Mouse (Mus musculus) cortical plate, adult 2 months (tissue): ENCODE data around the gene Swi5. TPM values are rescaled to one million over a fixed set of nuclear protein-coding genes. Genes with fewer than 3 reads are reported as not detected.
A peak's percentile ranks its signal among the peaks of the same experiment; 100 is the strongest.

Source experiments
- H3K27ac ChIP-seq: fragments of 200-500 bp; 2 replicates; pipeline ENCODE4 v1.5.1; 2012; ENCODE audit warnings: low read length, control low read depth, inconsistent platforms; ENCODE audit not compliant: insufficient read depth
- H3K4me1 ChIP-seq: fragments of 200-500 bp; 2 replicates; pipeline ENCODE4 v1.6.1; 2011; ENCODE audit warnings: low read length; ENCODE audit not compliant: control insufficient read depth, insufficient read depth
- H3K4me3 ChIP-seq: fragments of 200-500 bp; 2 replicates; pipeline ENCODE4 v1.5.1; 2011; ENCODE audit warnings: mild to moderate bottlenecking, low read length, control low read depth; ENCODE audit not compliant: insufficient read depth
- CTCF ChIP-seq: fragments of 200-500 bp; IDR thresholded peaks from 2 replicates; pipeline ENCODE4 v1.5.1; 2011; ENCODE audit warnings: mild to moderate bottlenecking, control low read depth, low read length; ENCODE audit not compliant: insufficient read depth; ENCODE audit errors: extremely low read depth
- POLR2A ChIP-seq: fragments of 200-500 bp; IDR thresholded peaks from 2 replicates; pipeline ENCODE4 v1.6.1; 2011; ENCODE audit warnings: mild to moderate bottlenecking, low read length, control low read depth; ENCODE audit not compliant: insufficient read depth; ENCODE audit errors: extremely low read depth
- polyA plus RNA-seq: library from polyadenylated mRNA; depleted of rRNA; stranded (reverse); fragments of >200 nt; gene quantifications from 2 replicates; pipeline ENCODE4 v1.2.3, GENCODE M21; 2012

Gene Swi5
- polyA plus RNA-seq, 1 experiment: 268 TPM

DNA sequence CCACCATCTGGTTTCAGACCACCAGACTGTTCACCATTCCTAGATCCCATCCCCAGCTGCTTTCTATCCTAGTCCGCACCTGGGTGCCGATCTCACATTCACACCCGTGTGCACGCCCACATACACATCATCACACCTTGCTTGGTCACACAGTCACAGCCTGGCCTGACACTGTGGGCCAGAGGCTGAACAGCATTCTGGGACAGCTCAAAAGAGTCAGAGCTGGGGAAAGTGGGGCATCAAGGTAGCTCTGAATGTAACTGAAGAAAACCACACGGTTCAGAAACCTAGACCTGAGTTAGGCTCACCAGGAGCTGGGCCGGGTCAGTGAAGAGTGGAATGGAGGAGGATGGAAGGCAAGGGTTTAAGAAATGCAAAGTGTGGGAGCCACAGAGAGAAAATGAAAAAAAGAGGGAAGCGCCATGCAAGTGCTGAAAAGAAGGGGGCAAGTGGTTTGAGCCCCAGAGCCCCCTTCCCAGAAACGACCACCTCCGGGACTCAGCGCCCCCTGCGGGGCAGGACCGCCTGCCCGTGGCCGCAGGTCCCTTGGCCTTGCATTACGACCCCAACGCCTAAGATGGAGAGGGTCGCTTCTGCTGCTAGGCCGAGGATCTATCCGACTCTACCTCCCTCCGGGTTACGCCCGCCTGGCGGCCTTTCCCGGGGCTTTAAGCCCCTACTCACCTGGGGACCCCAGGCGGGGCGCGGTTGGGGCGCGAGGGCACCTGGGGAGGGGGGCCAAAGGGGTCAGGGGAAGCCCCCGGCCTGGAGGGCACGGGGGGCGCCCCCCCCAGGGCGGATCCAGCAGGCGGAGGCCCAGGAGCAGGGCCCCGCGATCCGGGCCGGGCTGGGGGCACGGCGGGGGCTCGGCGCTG, 23.8 kb upstream of the Swi5 start:
- Histone ChIP-seq H3K27ac (peak overlapping the region; percentile 0; the same call in 1 of the 2 replicates), H3K4me1 (peaks cover 2% of the 10 kb centered on the region; the same call in 1 of the 2 replicates), H3K4me3 (no peak overlapping the region)
- TF ChIP-seq CTCF (no peak), POLR2A (no peak)

DNA sequence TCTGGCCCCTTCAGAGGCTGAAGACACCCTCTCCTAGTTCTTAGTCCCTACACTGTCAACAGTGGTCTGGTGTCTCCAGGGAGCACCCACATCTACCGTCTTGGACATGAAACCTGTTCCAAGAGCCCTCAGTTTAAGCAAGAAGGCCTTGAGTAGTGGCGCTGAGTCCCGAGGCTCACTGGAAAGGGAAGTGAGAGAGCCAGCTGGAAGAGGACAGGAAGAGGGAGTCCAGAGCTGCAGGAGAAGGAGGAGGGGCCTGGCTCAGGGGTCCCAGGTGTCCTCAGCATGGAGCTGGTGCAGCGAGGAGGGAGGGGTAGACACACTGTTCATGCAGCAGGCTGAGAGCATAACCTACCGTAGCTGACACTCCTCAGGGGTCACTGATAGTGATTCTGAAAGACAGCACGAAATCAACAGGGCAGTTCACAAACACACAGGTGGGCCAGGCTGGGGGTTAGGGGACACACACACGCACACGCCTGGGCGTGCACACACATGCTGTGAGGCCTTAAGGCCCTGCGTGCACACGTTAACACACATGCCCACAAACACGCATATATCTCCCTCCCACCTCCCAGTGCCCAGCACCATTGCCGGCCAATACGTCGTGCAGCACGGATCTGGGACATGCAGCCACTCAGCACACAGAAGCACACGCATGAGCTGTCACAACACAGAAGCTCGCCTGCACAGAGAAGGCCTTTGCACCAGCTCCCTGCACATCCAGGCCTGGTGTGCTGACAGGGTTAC, 22.4 kb upstream of the Swi5 start:
- Histone ChIP-seq H3K4me3 (no peak overlapping the region), H3K4me1 (peaks cover 2% of the 10 kb centered on the region; the same call in 1 of the 2 replicates), H3K27ac (no peak overlapping the region)
- TF ChIP-seq CTCF (no peak), POLR2A (no peak)

DNA sequence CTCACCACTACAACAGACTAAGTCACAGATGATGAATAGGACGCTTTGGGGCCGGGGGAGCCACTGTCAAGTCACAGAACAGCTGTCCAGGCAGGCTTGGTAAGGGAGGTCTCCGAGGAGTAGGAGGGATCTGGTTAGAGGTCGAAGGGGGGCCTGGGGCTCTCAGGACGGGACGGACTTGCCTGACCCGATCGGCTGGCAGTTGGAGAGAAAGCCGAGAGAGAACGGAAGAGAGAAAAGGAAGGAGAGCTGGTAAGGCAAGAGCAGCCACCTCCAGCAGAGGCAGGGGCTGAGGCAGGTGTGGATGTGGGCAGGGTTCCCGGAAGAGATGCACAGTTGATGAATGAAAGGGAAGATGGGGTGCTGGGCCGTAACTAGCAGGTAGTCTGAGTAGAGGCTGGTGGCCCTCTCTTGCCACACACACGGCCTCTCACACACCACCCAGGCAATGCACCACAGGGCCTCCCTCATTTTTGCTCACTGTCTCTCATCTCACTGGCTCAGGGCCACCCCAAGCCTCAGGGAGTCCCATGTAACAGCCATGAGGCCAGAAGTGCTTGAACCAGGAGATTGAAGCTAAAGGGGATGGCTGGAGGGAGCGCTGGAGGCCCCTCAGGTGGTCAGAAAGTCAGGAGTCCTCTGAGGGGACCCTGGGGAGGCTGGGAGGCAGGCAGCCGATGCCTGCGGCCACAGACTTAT, 21.1 kb upstream of the Swi5 start:
- Histone ChIP-seq H3K27ac (no peak overlapping the region), H3K4me1 (peaks cover 2% of the 10 kb centered on the region; the same call in 1 of the 2 replicates), H3K4me3 (no peak overlapping the region)
- TF ChIP-seq POLR2A: peak; percentile 41; the same call in 1 of the 2 replicates
- no peak for TF ChIP-seq CTCF

DNA sequence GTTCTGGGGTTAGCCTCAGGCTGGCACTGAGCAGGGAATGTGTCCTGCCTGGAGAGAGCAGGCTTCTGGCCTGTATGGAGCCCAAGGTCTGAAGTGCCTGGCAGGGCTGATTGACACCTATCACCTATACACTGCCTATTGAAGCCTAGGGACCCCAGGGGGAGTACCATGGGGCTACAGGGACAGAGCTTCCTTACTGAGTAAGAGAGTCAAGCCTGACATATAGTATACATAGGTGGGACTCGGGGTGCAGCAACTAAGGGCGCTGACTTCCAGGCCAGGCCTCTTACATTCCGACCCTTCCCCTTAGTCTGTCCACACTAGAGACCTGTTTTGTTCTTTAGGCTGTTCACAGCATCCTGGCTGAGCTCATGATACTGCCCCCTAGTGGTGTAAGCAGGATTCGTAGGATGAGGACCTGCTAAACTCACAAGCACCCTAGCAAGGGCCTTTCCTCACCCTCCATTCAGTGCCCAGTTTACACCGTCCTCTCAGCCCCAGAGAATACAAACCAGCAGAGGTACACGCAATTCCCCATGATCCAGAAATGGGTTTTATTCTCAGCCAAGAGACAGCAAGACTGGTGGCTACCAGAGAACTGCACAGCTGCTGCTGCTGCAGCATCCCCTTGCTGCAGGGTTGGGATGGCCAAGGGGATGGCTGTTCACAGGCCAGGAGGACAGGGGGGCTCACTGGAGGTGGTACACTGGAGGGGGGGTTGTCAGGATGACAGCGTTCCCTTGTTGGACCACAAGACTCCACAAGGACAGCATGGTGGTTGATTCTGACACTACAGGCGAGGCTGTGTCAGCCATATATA, 20.3 kb upstream of the Swi5 start:
- peaks cover 2% of the 10 kb centered on the region; the same call in 1 of the 2 replicates for H3K4me1 ChIP-seq
- no peak overlapping the region for H3K27ac ChIP-seq
- H3K4me3 ChIP-seq: no peak overlapping the region
- TF ChIP-seq POLR2A (peak; percentile 15; the same call in 1 of the 2 replicates), CTCF (peak; percentile 88)

DNA sequence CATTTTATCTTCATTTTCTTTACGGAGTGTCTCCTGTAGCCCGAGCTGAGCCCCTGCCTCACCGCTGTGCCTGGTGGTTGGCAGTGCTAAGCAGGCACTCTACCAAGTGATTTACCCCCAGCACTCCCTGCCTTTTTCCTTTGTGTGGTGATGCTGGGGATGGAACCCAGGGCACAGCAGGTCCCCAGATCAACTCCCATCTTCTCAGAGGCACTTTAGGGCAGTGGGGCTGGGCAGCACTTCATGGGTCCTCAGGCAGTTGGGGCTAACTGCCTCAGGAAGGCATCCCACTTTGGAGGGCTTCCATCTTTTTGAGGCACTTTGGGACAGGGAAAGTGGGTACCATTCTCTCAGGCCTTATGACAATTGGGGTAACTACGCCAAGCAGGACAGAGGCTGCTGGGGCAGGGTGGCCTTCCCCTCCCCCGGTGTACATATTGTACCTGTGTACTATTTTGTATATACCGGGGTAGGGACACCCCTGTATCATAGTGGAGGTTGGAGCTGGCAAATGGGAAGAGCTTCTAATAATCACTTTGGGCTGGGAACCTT, 19.4 kb upstream of the Swi5 start:
- TF ChIP-seq POLR2A (no peak; the same call in 1 of the 2 replicates), CTCF (no peak)
- Histone ChIP-seq H3K4me3 (no peak overlapping the region), H3K27ac (no peak overlapping the region), H3K4me1 (peaks cover 2% of the 10 kb centered on the region; the same call in 1 of the 2 replicates)

DNA sequence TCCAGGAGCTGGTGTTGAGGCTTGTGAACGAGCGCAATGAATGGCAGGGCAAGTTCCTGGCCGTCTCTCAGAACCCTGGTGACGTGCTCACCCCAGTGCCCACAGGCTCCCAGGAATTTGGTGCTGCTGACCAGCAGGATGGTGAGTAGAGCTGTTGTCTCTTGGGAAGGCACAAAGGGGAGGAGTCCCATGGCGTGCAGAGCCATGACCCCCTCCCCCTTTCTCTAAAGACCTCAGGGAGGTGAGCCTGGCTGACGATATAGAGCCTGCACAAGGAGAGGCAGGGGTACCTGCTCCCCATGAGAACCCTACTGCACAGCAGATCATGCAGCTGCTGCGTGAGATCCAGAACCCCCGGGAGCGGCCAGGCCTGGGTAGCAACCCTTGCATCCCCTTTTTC, 18.3 kb upstream of the Swi5 start:
- Histone ChIP-seq H3K27ac (no peak overlapping the region), H3K4me3 (no peak overlapping the region), H3K4me1 (no peaks in the 10 kb centered on the region)
- TF ChIP-seq POLR2A (no peak), CTCF (no peak)

DNA sequence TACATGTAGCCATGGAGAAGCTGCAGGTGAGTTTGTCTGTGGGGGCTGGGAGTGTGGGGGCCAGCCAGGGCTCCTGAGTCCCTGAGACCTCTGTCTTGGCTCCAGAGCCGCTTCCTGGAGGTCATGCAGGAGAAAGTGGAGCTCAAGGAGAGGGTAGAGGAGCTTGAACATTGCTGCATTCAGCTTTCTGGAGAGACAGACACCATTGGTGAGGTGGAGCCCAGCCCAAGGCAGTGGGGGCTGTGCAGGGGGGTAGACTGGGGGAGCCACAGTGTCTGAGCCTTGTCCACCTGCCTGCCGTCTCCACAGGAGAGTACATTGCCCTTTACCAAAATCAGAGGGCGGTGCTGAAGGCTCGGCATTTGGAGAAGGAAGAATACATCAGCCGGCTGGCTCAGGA, 17.8 kb upstream of the Swi5 start:
- Histone ChIP-seq H3K4me1 (no peaks in the 10 kb centered on the region), H3K4me3 (no peak overlapping the region), H3K27ac (no peak overlapping the region)
- no peak for TF ChIP-seq POLR2A
- no peak for TF ChIP-seq CTCF

DNA sequence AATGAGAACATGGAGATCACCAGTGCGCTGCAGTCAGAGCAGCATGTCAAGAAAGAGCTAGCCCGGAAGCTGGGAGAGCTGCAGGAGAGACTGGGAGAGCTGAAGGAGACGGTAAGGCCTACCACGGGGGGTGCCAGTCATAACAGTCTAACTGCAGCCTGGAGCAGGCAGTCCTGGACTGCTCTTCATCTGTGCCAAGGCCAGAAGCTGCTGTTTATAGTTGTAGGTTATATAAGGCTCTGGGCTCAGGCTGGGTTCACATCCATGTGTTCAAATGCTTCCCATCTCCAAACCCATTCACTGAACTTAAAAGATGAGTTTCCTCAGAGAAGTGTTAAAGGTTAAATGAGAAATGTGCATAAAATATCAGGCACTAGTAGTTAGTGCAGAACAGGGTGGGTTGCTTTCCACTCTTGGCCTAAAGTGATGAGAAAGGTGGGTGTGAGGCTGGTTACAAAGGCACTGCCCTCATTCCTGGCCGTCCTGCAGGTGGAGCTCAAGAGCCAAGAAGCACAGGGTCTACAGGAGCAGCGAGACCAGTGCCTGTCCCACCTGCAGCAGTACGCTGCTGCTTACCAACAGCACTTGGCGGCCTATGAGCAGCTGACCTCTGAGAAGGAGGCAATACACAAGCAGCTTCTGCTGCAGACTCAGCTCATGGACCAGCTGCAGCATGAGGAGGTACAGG, 16.4 kb upstream of the Swi5 start:
- Histone ChIP-seq H3K4me3 (no peak overlapping the region), H3K4me1 (0 out of 2 replicates have a peak, but pooled peaks cover 1% of the 10 kb centered on the region), H3K27ac (no peak overlapping the region)
- TF ChIP-seq CTCF: peak; percentile 78
- TF ChIP-seq POLR2A: no peak
